Mouse (Mus musculus) bone marrow macrophage, adult 2 months (primary cell): ENCODE data around the gene Gpx6.

ENCODE experiments used
- CTCF ChIP-seq: IDR thresholded peaks from 2 replicates; pipeline ENCODE4 v1.5.1; 2012; ENCODE audit warnings: low read depth, mild to moderate bottlenecking, low read length, moderate library complexity
- POLR2A ChIP-seq: IDR thresholded peaks from 2 replicates; pipeline ENCODE4 v1.6.1; 2012; ENCODE audit warnings: mild to moderate bottlenecking, low read depth, low read length, borderline replicate concordance

DNA sequence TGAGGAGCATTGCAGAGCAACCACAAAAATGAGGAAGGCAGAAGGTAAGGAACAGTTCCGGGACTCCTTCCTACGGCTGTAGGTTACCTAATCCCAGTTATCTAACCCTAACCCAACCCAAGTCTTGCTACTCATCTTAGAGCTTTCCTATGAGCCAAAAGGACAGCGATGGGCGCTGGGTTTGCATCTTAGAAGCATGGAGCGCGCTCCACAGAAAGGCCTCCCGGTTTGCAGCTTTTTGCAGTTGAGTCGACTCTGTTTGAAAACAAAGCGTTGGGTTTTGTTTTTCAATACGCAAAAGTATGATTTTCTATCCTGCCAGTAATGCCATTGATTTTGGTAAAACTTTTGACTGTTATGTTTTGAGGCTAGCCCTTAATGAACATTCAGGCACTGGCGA lies 48.0 kb upstream of the Gpx6 start:
- TF ChIP-seq CTCF (no peak), POLR2A (no peak)
